Mouse (Mus musculus) megakaryocyte, embryonic 14.5 days (primary cell): ENCODE data around the gene Ptprr.

Source experiments
- FLI1 ChIP-seq: IDR thresholded peaks from 2 replicates; pipeline ENCODE4 v1.6.1; 2012; ENCODE audit warnings: low read length, inconsistent platforms, mixed read lengths
- GATA1 ChIP-seq: IDR thresholded peaks from 3 replicates; pipeline ENCODE4 v1.6.1; 2012; ENCODE audit warnings: mixed read lengths, low read length, inconsistent platforms, borderline replicate concordance

DNA sequence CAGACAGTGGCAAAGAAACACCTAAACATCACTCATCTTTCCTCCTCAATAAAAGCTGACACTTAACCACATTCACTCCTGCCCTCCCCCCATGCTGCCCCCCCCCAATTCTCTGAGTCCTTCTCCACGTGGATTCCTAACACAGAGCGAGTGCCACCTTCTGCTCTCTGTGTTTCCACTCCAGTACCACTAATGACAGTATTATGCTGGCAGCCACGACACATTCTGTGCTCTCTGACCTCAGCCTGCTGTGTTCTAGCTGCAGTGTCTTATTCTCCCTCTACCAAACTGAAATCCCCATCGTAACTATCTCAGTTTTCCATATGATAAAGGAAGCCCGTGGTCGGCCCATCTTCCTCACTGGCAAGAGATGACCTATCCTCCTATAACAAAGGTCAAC lies 33.7 kb upstream of the Ptprr start:
- TF ChIP-seq FLI1 (no peak), GATA1 (no peak)
